Mouse (Mus musculus) lung, adult 2 months (tissue): ENCODE measurements around the gene Gdpd1. TPM values are rescaled to one million over a fixed set of nuclear protein-coding genes. Genes with fewer than 3 reads are reported as not detected.
A peak's percentile ranks its signal among the peaks of the same experiment; 100 is the strongest.
"Not testable (repeated sequence)": the region's sequence is repeated elsewhere in the genome, so short reads cannot be mapped to it uniquely, and the experiment has no call there.

Source experiments
- DNase-seq: peaks from one replicate; pipeline ENCODE4 v3.0.0; 2022
- H3K4me1 ChIP-seq: fragments of 200-500 bp; 2 replicates; pipeline ENCODE4 v1.6.1; 2011; ENCODE audit warnings: low read length; ENCODE audit not compliant: control insufficient read depth, insufficient read depth
- H3K4me3 ChIP-seq: fragments of 200-500 bp; replicated peaks from 2 replicates; pipeline ENCODE3; 2011; ENCODE audit warnings: low read depth, mild to moderate bottlenecking, control low read depth, low read length; ENCODE audit errors: extremely low read depth
- CTCF ChIP-seq: fragments of 200-500 bp; IDR thresholded peaks from 2 replicates; pipeline ENCODE4 v1.5.1; 2011; ENCODE audit warnings: mild to moderate bottlenecking, low read length, control low read depth; ENCODE audit not compliant: insufficient read depth
- POLR2A ChIP-seq: fragments of 200-500 bp; IDR thresholded peaks from 2 replicates; pipeline ENCODE4 v1.6.1; 2011; ENCODE audit warnings: low read depth, mild to moderate bottlenecking, control low read depth, low read length, borderline replicate concordance; ENCODE audit errors: extremely low read depth
- WGBS: fragments of 180-500 bp; shearing (Covaris S2); methylation state at CpG from one replicate; pipeline ENCODE4 v1.1.7; 2018; 5-methylcytosine and 5-hydroxymethylcytosine counted together
- polyA plus RNA-seq: library from polyadenylated mRNA; depleted of rRNA; stranded (reverse); fragments of >200 nt; gene quantifications from 2 replicates; pipeline ENCODE4 v1.2.3, GENCODE M21; 2012

The Gdpd1 gene
- polyA plus RNA-seq, 1 experiment, result 13.8 TPM

- TF ChIP-seq POLR2A (no peak), CTCF (peak; percentile 35; the same call in 1 of the 2 replicates)
- Histone ChIP-seq H3K4me3 (no peak overlapping the region), H3K4me1 (peaks cover 14% of the 10 kb centered on the region)
- WGBS, result 75% methylated on average over 4 of the region's 4 CpGs
- no peak for DNase-seq
Measured at GRCm38 (mm10) chr11:87036180-87036579, 37.7 kb downstream of the Gdpd1 start.

DNA sequence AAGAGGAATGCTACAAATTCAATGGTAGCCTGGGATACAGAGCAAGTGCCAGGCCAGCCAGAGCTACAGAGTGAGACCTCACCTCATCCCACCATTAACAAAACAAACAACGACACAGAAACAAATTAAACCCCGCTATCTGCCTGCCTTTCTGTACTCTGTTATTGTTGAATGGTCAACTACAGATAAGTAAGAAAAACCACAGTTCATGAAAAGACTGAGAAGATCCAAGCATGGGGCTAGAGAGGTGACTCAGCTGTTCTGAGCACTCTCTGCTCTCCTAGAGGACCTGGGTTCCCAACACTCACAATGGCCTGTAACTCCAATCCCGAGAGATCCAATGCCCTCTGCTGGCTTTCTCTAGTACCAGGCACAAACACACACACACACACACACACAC lies 45.6 kb downstream of the Gdpd1 start:
- TF ChIP-seq CTCF, result no peak
- no peak for TF ChIP-seq POLR2A
- H3K4me3 ChIP-seq, result no peak overlapping the region
- H3K4me1 ChIP-seq, result peaks cover 27% of the 10 kb centered on the region
- DNase-seq, result no peak
- WGBS, result 91% methylated on average over 3 of the region's 3 CpGs

DNA sequence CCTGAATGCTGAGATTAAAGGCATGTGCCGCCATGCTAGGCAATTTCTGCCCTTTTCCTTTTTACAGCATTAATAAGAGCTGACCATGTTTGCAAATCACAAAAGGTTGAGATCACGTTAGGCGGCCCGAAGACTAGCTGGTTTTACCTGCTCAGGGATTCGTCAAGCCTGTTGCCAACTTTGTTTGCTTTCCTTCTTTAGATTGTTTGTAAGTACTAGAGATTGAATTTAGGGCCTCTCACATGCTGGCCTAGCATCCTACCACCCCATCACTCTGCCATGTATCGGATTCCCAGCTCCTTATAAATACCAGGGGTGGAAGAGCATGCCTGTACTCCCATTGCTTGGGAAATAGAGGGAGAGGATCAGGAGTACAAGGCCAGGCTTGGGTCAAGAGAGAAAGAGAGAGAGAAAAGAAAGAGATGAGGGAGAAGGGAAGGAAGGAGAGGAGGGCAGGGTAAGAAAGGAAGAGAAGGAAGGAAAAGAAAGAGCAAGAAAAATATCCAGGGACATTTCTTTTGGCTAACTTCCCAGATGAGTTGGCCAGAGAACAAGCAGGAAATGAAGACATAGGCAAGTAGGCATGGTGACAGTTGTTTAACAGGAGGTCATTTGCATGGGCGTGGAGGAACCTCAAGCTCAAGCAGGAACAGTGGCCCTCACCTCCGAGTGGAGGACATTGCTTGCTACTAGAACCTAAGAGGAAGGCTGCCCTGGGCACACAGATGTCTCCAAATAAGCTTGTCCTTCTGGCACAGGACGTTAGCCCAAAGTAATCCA lies 47.6 kb downstream of the Gdpd1 start:
- TF ChIP-seq CTCF, result no peak
- peak; percentile 40; the same call in 1 of the 2 replicates for TF ChIP-seq POLR2A
- peaks cover 21% of the 10 kb centered on the region for H3K4me1 ChIP-seq
- H3K4me3 ChIP-seq, result no peak overlapping the region
- DNase-seq, result no peak
- WGBS, result 36% methylated on average over 9 of the region's 9 CpGs

DNA sequence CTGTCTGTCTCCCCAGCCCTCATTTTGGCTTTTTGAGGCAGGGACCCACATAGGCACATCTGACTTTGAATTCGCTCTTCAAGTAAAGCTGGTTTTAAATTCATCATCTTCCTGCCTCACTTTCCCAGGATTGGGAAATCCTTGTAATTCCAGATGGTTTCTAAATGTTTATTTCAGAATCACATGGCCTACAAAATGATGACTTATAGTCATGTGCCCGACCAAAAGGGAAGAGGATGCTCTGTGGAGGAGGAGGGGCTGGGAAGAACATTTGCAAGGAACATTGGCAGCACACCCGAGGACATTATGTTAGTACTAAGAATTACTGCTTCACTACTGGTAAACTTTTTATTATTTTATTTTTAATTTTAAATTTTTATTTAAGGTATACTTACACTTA lies 48.5 kb downstream of the Gdpd1 start:
- peaks cover 13% of the 10 kb centered on the region for H3K4me1 ChIP-seq
- TF ChIP-seq CTCF (no peak), POLR2A (no peak)
- DNase-seq, result no peak
- no peak overlapping the region for H3K4me3 ChIP-seq
- 31% methylated on average over 3 of the region's 3 CpGs for WGBS

- WGBS, result 73% methylated on average over 8 of the region's 8 CpGs
Measured at GRCm38 (mm10) chr11:87023240-87023639, 50.6 kb downstream of the Gdpd1 start.

DNA sequence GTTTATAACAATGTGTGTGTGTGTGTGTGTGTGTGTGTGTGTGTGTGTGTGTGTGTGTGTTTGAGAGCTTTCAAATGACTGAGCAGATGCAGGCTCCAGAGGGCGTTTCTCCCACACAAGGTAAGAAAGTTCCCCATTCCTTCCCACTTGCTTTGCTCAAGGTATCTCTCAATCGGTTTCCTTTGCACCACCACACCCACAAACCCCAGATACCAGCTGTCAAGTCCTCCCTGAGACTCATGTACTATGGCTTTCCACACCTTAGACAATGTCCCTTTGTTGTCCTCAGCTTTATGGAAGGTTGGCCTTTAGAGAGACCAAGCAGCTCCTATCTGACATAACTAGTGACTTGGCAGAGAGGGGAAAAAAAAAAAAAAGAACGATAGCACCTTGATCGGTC lies 51.1 kb downstream of the Gdpd1 start:
- no peak for TF ChIP-seq CTCF
- no peak for TF ChIP-seq POLR2A
- Histone ChIP-seq H3K4me3 (no peak overlapping the region), H3K4me1 (peaks cover 19% of the 10 kb centered on the region)
- DNase-seq, result no peak
- WGBS, result 57% methylated on average over 4 of the region's 4 CpGs

More at GRCm38 (mm10) chr11:87023240-87023639, 50.6 kb downstream of the Gdpd1 start:
- DNase-seq, H3K4me3 ChIP-seq: not testable (repeated sequence)
- peaks cover 17% of the 10 kb centered on the region for H3K4me1 ChIP-seq

GRCm38 (mm10) chr11:87021551-87021950 lies 52.3 kb downstream of the Gdpd1 start:
- no peak for TF ChIP-seq CTCF
- no peak for TF ChIP-seq POLR2A
- Histone ChIP-seq H3K4me3 (no peak overlapping the region), H3K4me1 (peaks cover 14% of the 10 kb centered on the region)
- DNase-seq, result no peak

- Histone ChIP-seq H3K4me1 (peaks cover 8% of the 10 kb centered on the region), H3K4me3 (no peak overlapping the region)
- WGBS, result 77% methylated on average over 5 of the region's 5 CpGs
- no peak for TF ChIP-seq POLR2A
- DNase-seq, result no peak
Measured at GRCm38 (mm10) chr11:87020449-87020848, 53.4 kb downstream of the Gdpd1 start.

DNA sequence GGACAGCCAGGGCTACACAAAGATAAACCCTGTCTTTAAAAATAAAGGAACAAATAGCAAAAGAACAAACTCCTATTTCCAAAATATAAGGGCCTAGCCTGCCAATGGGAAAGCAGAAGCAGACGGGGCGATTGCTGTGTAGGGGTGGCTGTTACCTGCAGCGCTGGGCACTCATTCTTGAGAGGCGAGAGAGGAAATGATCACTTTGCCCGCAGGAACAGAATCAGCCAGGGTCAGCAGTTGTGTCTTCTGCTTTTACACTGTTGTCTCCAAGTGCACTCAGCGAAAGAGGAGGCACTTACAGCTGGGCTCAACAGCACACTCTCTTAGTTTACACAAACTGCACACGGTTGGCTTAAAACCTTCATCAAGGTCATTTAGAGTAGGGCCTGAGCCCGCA lies 54.4 kb downstream of the Gdpd1 start:
- 70% methylated on average over 8 of the region's 8 CpGs for WGBS
- TF ChIP-seq CTCF (no peak), POLR2A (no peak)
- Histone ChIP-seq H3K4me3 (no peak overlapping the region), H3K4me1 (peaks cover 8% of the 10 kb centered on the region)
- no peak for DNase-seq

DNA sequence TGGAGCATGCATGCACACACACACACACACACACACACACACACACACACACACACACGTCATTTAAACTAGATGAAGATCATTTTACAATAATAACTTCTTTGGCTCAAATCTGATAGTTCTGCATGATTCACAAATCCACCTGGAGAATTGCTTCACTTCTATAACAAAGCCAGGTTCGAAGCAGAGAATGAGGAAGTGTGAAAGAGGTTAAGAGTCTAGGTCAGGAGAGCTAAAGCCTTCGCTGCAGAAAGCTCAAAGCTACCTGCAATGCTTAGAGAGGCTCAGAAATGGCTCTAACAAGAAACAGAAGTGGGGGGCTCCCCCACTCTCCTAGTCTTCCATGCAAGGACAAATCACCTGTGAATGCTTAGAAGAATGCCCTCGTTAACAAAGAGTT lies 55.8 kb downstream of the Gdpd1 start:
- TF ChIP-seq CTCF, result no peak
- no peak for TF ChIP-seq POLR2A
- DNase-seq, result no peak
- Histone ChIP-seq H3K4me1 (peaks cover 8% of the 10 kb centered on the region), H3K4me3 (no peak overlapping the region)
- 51% methylated on average over 4 of the region's 4 CpGs for WGBS
